Mouse (Mus musculus) large intestine, adult 2 months (tissue): ENCODE measurements around the gene 2700081O15Rik. TPM values are rescaled to one million over a fixed set of nuclear protein-coding genes. Genes with fewer than 3 reads are reported as not detected.

Experiments used
- DNase-seq: peaks from one replicate; pipeline ENCODE4 v3.0.0-alpha.2; 2012; ENCODE audit warnings: low read depth, low spot score
- WGBS: fragments of 180-500 bp; shearing (Covaris S2); methylation state at CpG from one replicate; pipeline ENCODE4 v1.1.7; 2018; 5-methylcytosine and 5-hydroxymethylcytosine counted together
- polyA plus RNA-seq: library from polyadenylated mRNA; depleted of rRNA; stranded (reverse); fragments of >200 nt; gene quantifications from 2 replicates; pipeline ENCODE4 v1.2.3, GENCODE M21; 2012; rRNA removed

2700081O15Rik gene
- polyA plus RNA-seq, 1 experiment: 4.4 TPM

DNA sequence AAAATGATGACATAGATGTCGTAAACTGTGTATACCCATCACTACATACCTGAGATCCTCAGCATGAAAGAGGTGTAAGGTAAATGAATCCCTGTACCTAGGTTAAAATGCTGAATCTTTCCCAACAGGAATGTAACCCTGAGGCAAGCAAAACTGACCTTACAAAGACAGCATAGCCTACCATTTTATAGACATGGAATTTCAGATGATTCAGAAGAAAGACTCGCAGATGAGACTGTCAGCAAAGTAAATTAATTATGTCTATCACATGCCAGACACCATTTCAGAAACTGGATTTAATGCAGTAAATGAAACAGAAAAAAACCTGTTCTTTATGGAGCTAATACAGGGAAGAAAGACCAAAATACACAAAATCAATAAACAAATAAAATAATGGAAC lies 41.9 kb downstream of the 2700081O15Rik start:
- 70% methylated on average over 2 of the region's 2 CpGs for WGBS

DNA sequence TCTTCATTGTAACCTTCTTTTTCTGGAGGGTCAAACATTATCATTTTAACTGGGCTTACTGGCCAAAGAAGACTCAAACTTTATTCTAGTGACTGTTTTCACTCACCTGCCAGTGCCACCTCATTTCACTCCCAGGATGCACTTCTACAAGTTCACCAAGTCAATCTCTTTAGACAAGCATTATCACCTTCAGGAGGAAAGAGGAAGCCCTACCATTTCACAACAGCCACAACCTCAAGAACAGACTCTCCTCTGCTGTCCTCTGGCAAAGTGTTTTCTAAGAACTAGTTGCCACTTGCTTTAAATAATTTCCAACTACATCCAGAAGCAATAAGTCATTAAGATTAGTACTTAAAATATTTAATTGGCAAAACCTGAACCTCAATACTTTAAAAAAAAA lies 50.5 kb downstream of the 2700081O15Rik start:
- no peak for DNase-seq

More for the DNA sequence above, 41.9 kb downstream of the 2700081O15Rik start:
- DNase-seq: no peak

DNA sequence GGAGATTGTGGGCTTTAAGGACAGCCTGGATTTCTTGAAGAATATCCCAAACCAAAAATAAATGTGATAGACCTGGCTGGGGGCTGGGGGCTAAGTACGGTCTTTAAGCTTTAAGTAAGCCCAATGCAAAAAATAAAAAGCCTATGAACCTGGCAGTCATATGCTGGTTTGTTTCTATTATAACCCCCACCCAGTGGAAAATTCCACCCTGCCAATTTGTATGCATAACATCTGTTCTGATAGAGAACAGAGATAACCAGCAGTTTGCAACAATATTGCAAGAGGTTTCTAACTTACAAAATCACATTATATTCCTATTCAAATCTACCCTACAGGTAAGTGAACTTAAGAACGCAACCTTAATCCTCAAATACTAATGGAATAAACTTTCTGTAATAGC lies 53.2 kb downstream of the 2700081O15Rik start:
- WGBS: 84% methylated on average over 2 of the region's 2 CpGs
- no peak for DNase-seq

Other genes with a start within 250 kb of the 2700081O15Rik start
- 117 and 118 TPM in 2 replicates for gene Otub1, start 211.3 kb upstream of the 2700081O15Rik start, polyA plus RNA-seq
- 2,194 and 2,281 TPM in 2 replicates for gene Cox8a, start 200.0 kb upstream of the 2700081O15Rik start, polyA plus RNA-seq
- gene Naa40, start 176.4 kb upstream of the 2700081O15Rik start, polyA plus RNA-seq: 24.2 and 24.8 TPM in 2 replicates
- 2.1 and 2.5 TPM in 2 replicates for gene Rcor2, start 150.3 kb upstream of the 2700081O15Rik start, polyA plus RNA-seq
- gene Mark2, start 75.8 kb upstream of the 2700081O15Rik start, polyA plus RNA-seq: 108 and 145 TPM in 2 replicates
- gene Spindoc, start 34.6 kb upstream of the 2700081O15Rik start, polyA plus RNA-seq: 14.1 and 14.2 TPM in 2 replicates
- gene Rtn3, start 65.7 kb downstream of the 2700081O15Rik start, polyA plus RNA-seq: 79.9 and 96.3 TPM in 2 replicates
- gene Atl3, start 76.4 kb downstream of the 2700081O15Rik start, polyA plus RNA-seq: 7.1 and 9.3 TPM in 2 replicates
- 27.6 and 40.2 TPM in 2 replicates for gene Pla2g16, start 139.8 kb downstream of the 2700081O15Rik start, polyA plus RNA-seq
- 3.3 and 4.5 TPM in 2 replicates for gene Lgals12, start 189.6 kb downstream of the 2700081O15Rik start, polyA plus RNA-seq
- gene Hrasls5, start 194.9 kb downstream of the 2700081O15Rik start, polyA plus RNA-seq: 0.07 TPM in 1 of 2 replicates, not detected in the other